Mouse (Mus musculus) heart, embryonic 14.5 days (tissue): ENCODE measurements around the gene Il6ra. TPM values are rescaled to one million over a fixed set of nuclear protein-coding genes. Genes with fewer than 3 reads are reported as not detected.

Experiments
- ATAC-seq: fragments of 200-750 bp; cut with Nextera tagmentation; 2 replicates; pipeline ENCODE4 v1.8.0; 2017; ENCODE audit warnings: low read depth, moderate TSS enrichment; ENCODE audit not compliant: insufficient number of reproducible peaks, insufficient read depth, low FRiP score
- H3K27ac ChIP-seq, 2 experiments: fragments of 200-500 bp in 1 of 2; fragments of 300-500 bp in 1 of 2; sonication (generic) in 1 of 2; replicated peaks in 1 of 2; 2 replicates each; pipeline ENCODE4 v1.5.1; 2012 to 2014; ENCODE audit warnings: low read depth in 2 of 2, low read length in 2 of 2, control low read depth in 1 of 2, mild to moderate bottlenecking in 1 of 2, mixed read lengths in 1 of 2; ENCODE audit not compliant: control insufficient read depth in 1 of 2, insufficient read depth in 1 of 2
- H3K27me3 ChIP-seq: fragments of 300-500 bp; sonication (generic); 2 replicates; pipeline ENCODE4 v1.6.1; 2014; ENCODE audit warnings: mild to moderate bottlenecking, low read length, control low read depth; ENCODE audit not compliant: control insufficient read depth, insufficient read depth
- H3K36me3 ChIP-seq: fragments of 300-500 bp; sonication (generic); 2 replicates; pipeline ENCODE4 v1.6.1; 2014; ENCODE audit warnings: mild to moderate bottlenecking, control low read depth, low read length, mixed read lengths; ENCODE audit not compliant: control insufficient read depth, insufficient read depth
- H3K4me1 ChIP-seq, 2 experiments: fragments of 200-500 bp in 1 of 2; fragments of 300-500 bp in 1 of 2; sonication (generic) in 1 of 2; 2 replicates each; pipeline ENCODE4 v1.6.1; 2012 to 2014; ENCODE audit warnings: low read length in 2 of 2, control low read depth in 1 of 2, mixed read lengths in 1 of 2; ENCODE audit not compliant: control insufficient read depth in 2 of 2, insufficient read depth in 2 of 2
- H3K4me2 ChIP-seq: fragments of 300-500 bp; sonication (generic); 2 replicates; pipeline ENCODE4 v1.6.1; 2014; ENCODE audit warnings: mild to moderate bottlenecking, low read length
- H3K4me3 ChIP-seq, 2 experiments: fragments of 200-500 bp in 1 of 2; fragments of 300-500 bp in 1 of 2; sonication (generic) in 1 of 2; 2 replicates each; pipeline ENCODE4 v1.5.1; 2012 to 2014; ENCODE audit warnings: low read length in 2 of 2, mild to moderate bottlenecking in 2 of 2, control low read depth in 1 of 2, low read depth in 1 of 2, moderate library complexity in 1 of 2; ENCODE audit not compliant: control insufficient read depth in 1 of 2, insufficient read depth in 1 of 2
- H3K9ac ChIP-seq: fragments of 300-500 bp; sonication (generic); 2 replicates; pipeline ENCODE4 v1.6.1; 2014; ENCODE audit warnings: mild to moderate bottlenecking, low read length
- H3K9me3 ChIP-seq: fragments of 300-500 bp; sonication (generic); 2 replicates; pipeline ENCODE4 v1.6.1; 2016; ENCODE audit warnings: low read length, control low read depth; ENCODE audit not compliant: control insufficient read depth
- WGBS: fragments of 180-500 bp; shearing (Covaris S2); extraction: QIAGEN DNeasy Blood & Tissue Kit; methylation state at CpG from one replicate; pipeline ENCODE4 v1.1.7; 2014; 5-methylcytosine and 5-hydroxymethylcytosine counted together
- polyA plus RNA-seq: library from polyadenylated mRNA; unstranded; fragments of >200 nt; fragmentation: Nextera tagmentation; extraction: Ambion mirVana; gene quantifications from 2 replicates; pipeline ENCODE4 v1.2.1, GENCODE M21; 2014

Gene Il6ra
- polyA plus RNA-seq, 1 experiment from 2014 or later = 0.32 TPM

- Histone ChIP-seq H3K27ac (no peak overlapping the region), H3K36me3 (no peaks in the 10 kb centered on the region), H3K4me3 (no peak overlapping the region), H3K9me3 (no peaks in the 10 kb centered on the region), H3K9ac (no peak overlapping the region), H3K27me3 (peaks cover 40% of the 10 kb centered on the region), H3K4me1 (peaks cover 6 to 13% of the 10 kb centered on the region in 2 experiments; a peak in 2 of 4 replicates), H3K4me2 (no peak overlapping the region)
- 60% methylated on average over 5 of the region's 5 CpGs for WGBS
- ATAC-seq = no peak
Measured at GRCm38 (mm10) chr3:89909703-89910542, 3.1 kb downstream of the Il6ra start.

DNA sequence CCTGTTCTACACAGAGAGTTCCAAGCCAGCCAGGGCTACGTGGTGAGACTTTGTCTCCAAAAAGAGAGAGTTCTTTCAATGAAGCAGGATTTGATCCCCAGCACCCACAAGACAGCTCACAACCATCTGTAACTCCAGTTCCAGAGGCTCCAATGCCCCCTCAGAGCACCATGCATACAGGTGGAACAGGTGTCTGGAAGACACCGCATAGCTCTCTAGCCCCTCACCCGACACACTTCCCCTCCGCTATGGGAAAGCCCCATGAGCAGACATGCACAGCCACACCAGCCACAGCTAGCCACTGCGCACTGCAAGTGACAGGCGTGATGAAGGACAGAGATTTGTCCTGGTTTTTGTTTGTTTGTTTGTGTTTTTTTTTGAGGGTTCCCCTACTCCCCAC is 4.2 kb downstream of the Il6ra start:
- ATAC-seq = no peak
- Histone ChIP-seq H3K9me3 (no peaks in the 10 kb centered on the region), H3K27ac (no peak overlapping the region), H3K4me1 (peaks cover 6 to 13% of the 10 kb centered on the region in 2 experiments; a peak in 2 of 4 replicates), H3K27me3 (peaks cover 30% of the 10 kb centered on the region), H3K9ac (no peak overlapping the region), H3K4me3 (no peak overlapping the region), H3K4me2 (no peak overlapping the region), H3K36me3 (no peaks in the 10 kb centered on the region)
- 81% methylated on average over 6 of the region's 6 CpGs for WGBS

DNA sequence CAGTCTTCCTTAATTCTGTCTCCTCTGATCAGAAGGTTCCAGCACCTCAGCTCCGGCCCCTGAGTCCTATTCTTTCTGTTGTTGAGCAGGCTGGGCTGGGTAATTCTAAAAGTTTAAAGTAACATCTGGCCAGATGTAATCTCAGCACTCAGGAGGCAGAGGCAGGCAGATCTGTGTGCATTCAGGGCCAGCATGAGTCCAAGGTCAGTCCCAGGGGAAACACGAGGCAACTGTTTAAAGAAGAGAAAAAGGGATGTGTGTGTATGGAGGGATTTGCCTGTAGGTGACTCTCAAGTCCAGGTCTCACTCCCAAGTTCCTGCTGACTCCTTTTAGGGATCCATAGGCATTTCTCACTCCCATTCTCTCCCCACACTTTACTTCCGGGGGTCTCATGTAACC is 5.2 kb downstream of the Il6ra start:
- Histone ChIP-seq H3K9ac (no peak overlapping the region), H3K36me3 (no peaks in the 10 kb centered on the region), H3K9me3 (no peaks in the 10 kb centered on the region), H3K27me3 (peaks cover 30% of the 10 kb centered on the region), H3K4me2 (no peak overlapping the region), H3K4me3 (no peak overlapping the region), H3K4me1 (peaks cover 6 to 9% of the 10 kb centered on the region in 2 experiments; a peak in 1 of 4 replicates), H3K27ac (no peak overlapping the region)
- ATAC-seq = no peak
- WGBS = 69% methylated on average over 3 of the region's 3 CpGs

- 42% methylated on average over 8 of the region's 8 CpGs for WGBS
- H3K27me3 ChIP-seq = peaks cover 5% of the 10 kb centered on the region
- peaks cover 15 to 16% of the 10 kb centered on the region in 2 experiments for H3K4me1 ChIP-seq
- H3K9ac ChIP-seq = no peak overlapping the region
- H3K27ac ChIP-seq = no peak overlapping the region
- no peaks in the 10 kb centered on the region for H3K9me3 ChIP-seq
- H3K4me2 ChIP-seq = no peak overlapping the region
- ATAC-seq = no peak
- no peak overlapping the region for H3K4me3 ChIP-seq
- no peaks in the 10 kb centered on the region for H3K36me3 ChIP-seq
Measured at GRCm38 (mm10) chr3:89899511-89899908, 13.5 kb downstream of the Il6ra start.

- Histone ChIP-seq H3K27ac (no peak overlapping the region), H3K27me3 (peaks cover 5% of the 10 kb centered on the region), H3K4me2 (no peak overlapping the region), H3K9me3 (no peaks in the 10 kb centered on the region), H3K36me3 (no peaks in the 10 kb centered on the region), H3K4me1 (peaks cover 15 to 16% of the 10 kb centered on the region in 2 experiments), H3K4me3 (no peak overlapping the region), H3K9ac (no peak overlapping the region)
- WGBS = 47% methylated on average over 5 of the region's 5 CpGs
- ATAC-seq = no peak
Measured at GRCm38 (mm10) chr3:89898870-89899510, 14.0 kb downstream of the Il6ra start.

- Histone ChIP-seq H3K36me3 (no peaks in the 10 kb centered on the region), H3K27me3 (peaks cover under 1% of the 10 kb centered on the region; the same call in 1 of the 2 replicates), H3K9ac (no peak overlapping the region), H3K4me1 (peaks cover 15 to 16% of the 10 kb centered on the region in 2 experiments), H3K4me3 (no peak overlapping the region), H3K9me3 (no peaks in the 10 kb centered on the region), H3K4me2 (no peak overlapping the region), H3K27ac (no peak overlapping the region)
- 58% methylated on average over 10 of the region's 10 CpGs for WGBS
- ATAC-seq = no peak
Measured at GRCm38 (mm10) chr3:89898011-89898410, 15.0 kb downstream of the Il6ra start.

- H3K4me1 ChIP-seq = peaks cover 14 to 15% of the 10 kb centered on the region in 2 experiments
- no peaks in the 10 kb centered on the region for H3K9me3 ChIP-seq
- no peaks in the 10 kb centered on the region for H3K36me3 ChIP-seq
- WGBS = 76% methylated on average over 8 of the region's 8 CpGs
- no peak for ATAC-seq
- H3K4me3 ChIP-seq = no peak overlapping the region
- no peak overlapping the region for H3K27ac ChIP-seq
- H3K4me2 ChIP-seq = no peak overlapping the region
- no peaks in the 10 kb centered on the region for H3K27me3 ChIP-seq
- no peak overlapping the region for H3K9ac ChIP-seq
Measured at GRCm38 (mm10) chr3:89897204-89897796, 15.7 kb downstream of the Il6ra start.
